Mouse (Mus musculus) central nervous system, embryonic 14 days (tissue): ENCODE results near the gene Nfia. TPM values are rescaled to one million over a fixed set of nuclear protein-coding genes. Genes with fewer than 3 reads are reported as not detected.

Experiments
- polyA plus RNA-seq: library from polyadenylated mRNA; depleted of rRNA; stranded (reverse); fragments of >200 nt; gene quantifications from 2 replicates; pipeline ENCODE4 v1.2.3, GENCODE M21; 2012; rRNA removed

Nfia gene
- polyA plus RNA-seq = 44.1 and 48.4 TPM in 2 replicates

GRCm38 (mm10) chr4:97772641-97773040, at the start of gene Nfia:
Gene Nfia (plus strand): TSS chr4:97772734.

GRCm38 (mm10) chr4:97777706-97778176, 5.2 kb downstream of the Nfia start, which contains the start of gene E130114P18Rik:
Gene E130114P18Rik (minus strand): TSS chr4:97778078.

Other genes starting within 250 kb of the Nfia start
- 25.4 and 42.6 TPM in 2 replicates for gene E130114P18Rik, start 5.3 kb downstream of the Nfia start, polyA plus RNA-seq